Mouse (Mus musculus) hindbrain, embryonic 11.5 days (tissue): ENCODE measurements around the gene Mogs. TPM values are rescaled to one million over a fixed set of nuclear protein-coding genes. Genes with fewer than 3 reads are reported as not detected.

ENCODE experiments used
- ATAC-seq: fragments of 200-750 bp; cut with Nextera tagmentation; 2 replicates; pipeline ENCODE4 v1.8.0; 2017; ENCODE audit warnings: mild to moderate bottlenecking, moderate TSS enrichment, moderate library complexity; ENCODE audit not compliant: low FRiP score
- DNase-seq: peaks from one replicate; pipeline ENCODE4 v3.0.0-alpha.2; 2015; ENCODE audit warnings: low spot score
- H3K27ac ChIP-seq: fragments of 300-500 bp; sonication (generic); 2 replicates; pipeline ENCODE4 v1.5.1; 2014; ENCODE audit warnings: mild to moderate bottlenecking, low read depth, low read length
- H3K27me3 ChIP-seq: fragments of 300-500 bp; sonication (generic); 2 replicates; pipeline ENCODE4 v1.6.1; 2014; ENCODE audit warnings: mild to moderate bottlenecking, low read length, moderate library complexity, mixed read lengths; ENCODE audit not compliant: control insufficient read depth, insufficient read depth
- H3K36me3 ChIP-seq: fragments of 300-500 bp; sonication (generic); 2 replicates; pipeline ENCODE4 v1.6.1; 2014; ENCODE audit warnings: mild to moderate bottlenecking, low read length, moderate library complexity, mixed read lengths; ENCODE audit not compliant: control insufficient read depth, insufficient read depth
- H3K4me1 ChIP-seq: fragments of 300-500 bp; sonication (generic); replicated peaks from 2 replicates; pipeline ENCODE4 v1.6.1; 2014; ENCODE audit warnings: low read length, mixed read lengths; ENCODE audit not compliant: control insufficient read depth, insufficient read depth
- H3K4me2 ChIP-seq: fragments of 300-500 bp; sonication (generic); replicated peaks from 2 replicates; pipeline ENCODE4 v1.6.1; 2014; ENCODE audit warnings: mild to moderate bottlenecking, low read depth, low read length
- H3K4me3 ChIP-seq: fragments of 300-500 bp; sonication (generic); 2 replicates; pipeline ENCODE4 v1.5.1; 2014; ENCODE audit warnings: low read depth, low read length
- H3K9ac ChIP-seq: fragments of 300-500 bp; sonication (generic); 2 replicates; pipeline ENCODE4 v1.6.1; 2014; ENCODE audit warnings: low read depth, low read length
- H3K9me3 ChIP-seq: fragments of 300-500 bp; sonication (generic); 2 replicates; pipeline ENCODE4 v1.6.1; 2016; ENCODE audit warnings: low read length; ENCODE audit not compliant: control insufficient read depth
- WGBS: fragments of 180-500 bp; shearing (Covaris S2); extraction: QIAGEN DNeasy Blood & Tissue Kit; methylation state at CpG from one replicate; pipeline ENCODE4 v1.1.7; 2014; 5-methylcytosine and 5-hydroxymethylcytosine counted together
- polyA plus RNA-seq: library from polyadenylated mRNA; unstranded; fragments of >200 nt; fragmentation: Nextera tagmentation; extraction: Ambion mirVana; gene quantifications from 2 replicates; pipeline ENCODE4 v1.2.1, GENCODE M21; 2014

Mogs gene
- polyA plus RNA-seq, 1 experiment from 2014 or later: 17.1 TPM

DNA sequence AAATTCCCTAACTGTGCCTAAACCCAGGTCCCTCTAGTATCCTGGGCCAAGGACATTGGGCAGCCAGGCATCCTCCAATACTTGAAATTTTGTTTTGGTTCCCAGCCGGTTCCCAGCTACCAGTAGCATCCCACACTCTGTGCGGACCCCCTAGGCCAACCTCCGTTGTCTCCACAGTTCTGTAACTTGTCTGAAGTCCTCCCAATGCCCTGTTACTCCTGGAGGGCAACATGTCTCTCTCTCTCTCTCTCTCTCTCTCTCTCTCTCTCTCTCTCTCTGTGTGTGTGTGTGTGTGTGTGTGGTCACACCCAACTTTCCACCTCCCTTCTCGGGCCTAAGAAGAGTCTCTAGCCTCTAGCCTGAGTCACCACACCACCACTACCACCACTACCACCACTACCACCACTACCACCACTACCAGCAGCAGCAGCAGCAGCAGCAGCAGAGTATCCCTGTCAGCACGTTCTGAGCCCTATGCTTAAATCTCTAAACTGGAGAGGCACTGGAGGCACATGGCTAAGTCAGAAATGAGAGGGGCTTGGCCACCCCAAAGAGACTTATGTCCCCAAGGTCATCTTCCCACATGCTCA is 21.1 kb downstream of the Mogs start:
- Histone ChIP-seq H3K4me3 (peak overlapping the region; percentile 62), H3K9me3 (no peaks in the 10 kb centered on the region), H3K36me3 (no peaks in the 10 kb centered on the region), H3K4me2 (peak overlapping the region; percentile 87), H3K9ac (peak overlapping the region; percentile 96), H3K27ac (peak overlapping the region; percentile 99), H3K4me1 (peaks cover 9% of the 10 kb centered on the region; the same call in 1 of the 2 replicates), H3K27me3 (no peaks in the 10 kb centered on the region; the same call in 1 of the 2 replicates)
- 15% methylated on average over 5 of the region's 5 CpGs for WGBS
- no peak for DNase-seq
- ATAC-seq: no peak; the same call in 1 of the 2 replicates

GRCm38 (mm10) chr6:83136881-83137575 is 21.7 kb downstream of the Mogs start:
- peak overlapping the region; percentile 96 for H3K9ac ChIP-seq
- under 1% methylated on average over 26 of the region's 26 CpGs for WGBS
- no peaks in the 10 kb centered on the region; the same call in 1 of the 2 replicates for H3K27me3 ChIP-seq
- peak overlapping the region; percentile 99 for H3K27ac ChIP-seq
- ATAC-seq: peak; percentile 83
- H3K4me3 ChIP-seq: peak overlapping the region; percentile 62
- peaks cover 12% of the 10 kb centered on the region for H3K4me1 ChIP-seq
- no peaks in the 10 kb centered on the region for H3K9me3 ChIP-seq
- DNase-seq: peak; percentile 89
- peak overlapping the region; percentile 87 for H3K4me2 ChIP-seq
- H3K36me3 ChIP-seq: no peaks in the 10 kb centered on the region

DNA sequence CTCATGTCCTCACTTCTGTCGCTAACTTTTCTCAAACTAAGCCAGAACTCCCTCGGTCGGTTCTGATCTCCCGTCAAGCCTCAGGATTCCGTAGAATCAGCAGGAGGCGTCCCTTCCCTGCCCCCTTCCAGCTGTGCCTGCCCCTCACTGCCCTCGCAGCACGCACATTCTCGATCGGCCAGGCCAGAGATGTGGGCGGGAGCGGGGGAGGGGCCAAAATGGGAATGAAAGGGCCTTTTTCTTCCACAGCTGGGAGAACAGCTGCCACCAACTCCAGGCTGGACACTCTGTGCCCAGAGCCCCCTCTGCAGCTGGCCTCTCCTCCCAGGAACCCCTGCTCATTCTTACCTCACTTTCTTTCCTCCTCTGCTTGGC is 22.3 kb downstream of the Mogs start:
- peaks cover 17% of the 10 kb centered on the region for H3K4me1 ChIP-seq

GRCm38 (mm10) chr6:83138056-83138455 is 22.8 kb downstream of the Mogs start:
- Histone ChIP-seq H3K9me3 (no peaks in the 10 kb centered on the region), H3K36me3 (no peaks in the 10 kb centered on the region), H3K27ac (peak overlapping the region; percentile 99), H3K27me3 (no peaks in the 10 kb centered on the region; the same call in 1 of the 2 replicates), H3K4me1 (peaks cover 17% of the 10 kb centered on the region), H3K9ac (peak overlapping the region; percentile 96), H3K4me2 (peak overlapping the region; percentile 87), H3K4me3 (peak overlapping the region; percentile 62)
- WGBS: 0% methylated on average over 11 of the region's 11 CpGs
- DNase-seq (peak; percentile 66), ATAC-seq (peak; percentile 60)

More for the DNA sequence above, 22.3 kb downstream of the Mogs start:
- peak overlapping the region; percentile 99 for H3K27ac ChIP-seq
- DNase-seq (peak; percentile 92), ATAC-seq (peak; percentile 78)
- H3K4me2 ChIP-seq: peak overlapping the region; percentile 87
- peak overlapping the region; percentile 62 for H3K4me3 ChIP-seq
- WGBS: under 1% methylated on average over 12 of the region's 12 CpGs
- H3K36me3 ChIP-seq: no peaks in the 10 kb centered on the region
- H3K27me3 ChIP-seq: no peaks in the 10 kb centered on the region; the same call in 1 of the 2 replicates
- no peaks in the 10 kb centered on the region for H3K9me3 ChIP-seq
- peak overlapping the region; percentile 96 for H3K9ac ChIP-seq

DNA sequence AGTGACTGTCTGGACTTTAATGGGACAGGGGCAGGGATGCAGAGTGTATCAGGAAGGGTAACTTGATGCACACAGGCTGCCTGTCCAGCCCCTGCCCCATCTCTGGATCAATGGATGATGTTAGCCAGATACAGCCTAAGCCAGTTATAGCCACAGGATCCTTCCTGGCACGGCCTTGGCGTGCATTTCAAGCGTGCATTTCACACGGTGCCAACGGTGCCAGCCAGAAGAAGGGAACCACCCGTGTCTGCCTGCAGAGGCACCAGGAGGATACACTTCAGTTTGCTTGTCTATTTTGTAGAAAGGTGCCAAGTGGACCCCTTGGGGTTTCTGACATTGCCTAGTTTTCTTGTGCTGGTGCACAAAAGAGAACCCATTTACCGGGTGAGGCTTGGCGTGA is 24.7 kb downstream of the Mogs start:
- H3K27ac ChIP-seq: no peak overlapping the region
- H3K4me3 ChIP-seq: no peak overlapping the region
- DNase-seq: no peak
- ATAC-seq: no peak
- H3K4me2 ChIP-seq: no peak overlapping the region
- H3K9ac ChIP-seq: no peak overlapping the region
- H3K27me3 ChIP-seq: no peaks in the 10 kb centered on the region; the same call in 1 of the 2 replicates
- H3K9me3 ChIP-seq: no peaks in the 10 kb centered on the region
- H3K4me1 ChIP-seq: peaks cover 17% of the 10 kb centered on the region
- 96% methylated on average over 8 of the region's 8 CpGs for WGBS
- no peaks in the 10 kb centered on the region for H3K36me3 ChIP-seq

DNA sequence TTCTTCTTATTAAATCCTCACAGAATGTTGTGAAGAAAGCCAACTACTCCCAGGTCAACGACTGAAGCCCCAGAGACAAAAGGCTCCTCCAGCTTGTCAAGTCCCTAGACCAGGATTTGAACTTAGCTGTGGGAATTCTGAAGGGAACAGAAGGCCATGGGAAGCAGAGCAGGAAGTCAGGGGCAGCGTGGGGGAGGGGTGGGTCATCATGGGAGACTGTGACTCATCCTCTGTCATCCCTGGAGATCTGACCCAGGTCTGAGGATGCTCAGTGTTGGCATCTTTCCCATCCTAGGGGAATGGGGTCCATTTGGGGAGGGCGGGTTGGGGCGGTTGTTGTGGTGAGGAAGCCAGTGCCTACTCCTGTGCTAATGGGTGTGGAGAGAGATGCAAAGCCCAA is 26.3 kb downstream of the Mogs start:
- Histone ChIP-seq H3K27ac (no peak overlapping the region), H3K4me1 (peaks cover 11% of the 10 kb centered on the region), H3K27me3 (no peaks in the 10 kb centered on the region; the same call in 1 of the 2 replicates), H3K4me3 (peak overlapping the region; percentile 31; the same call in 1 of the 2 replicates), H3K4me2 (peak overlapping the region; percentile 59), H3K9ac (peak overlapping the region; percentile 46), H3K36me3 (no peaks in the 10 kb centered on the region), H3K9me3 (no peaks in the 10 kb centered on the region)
- ATAC-seq (no peak), DNase-seq (no peak)
- 24% methylated on average over 4 of the region's 4 CpGs for WGBS

DNA sequence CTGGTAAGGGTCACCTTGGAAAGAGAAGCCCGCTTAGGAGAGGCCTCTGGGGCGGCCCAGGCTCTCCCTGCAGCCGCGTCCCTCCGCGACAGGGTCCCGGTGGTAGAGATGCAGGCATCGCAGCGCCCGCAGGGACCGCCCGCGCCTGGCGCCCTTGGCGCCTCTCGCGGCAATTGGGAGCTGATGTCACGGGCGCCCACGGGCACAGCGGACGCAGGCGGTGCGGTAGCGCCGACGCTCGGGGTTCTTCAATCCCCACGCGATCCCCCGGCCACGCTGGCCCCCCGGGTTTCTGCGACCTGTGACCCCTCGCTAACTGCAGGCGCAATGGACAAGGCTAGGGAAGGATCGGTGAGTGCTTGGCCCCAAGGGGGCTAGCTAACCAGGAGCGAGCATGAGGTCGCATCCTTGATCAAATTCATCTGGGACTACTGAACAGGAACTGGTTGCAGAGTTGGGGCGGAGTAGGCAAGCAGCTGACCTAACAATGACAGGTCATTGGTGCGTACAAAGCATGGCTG is 27.0 kb downstream of the Mogs start:
- 0 out of 2 replicates have a peak, but pooled peaks cover 2% of the 10 kb centered on the region for H3K36me3 ChIP-seq
- peak; percentile 6; the same call in 1 of the 2 replicates for ATAC-seq
- H3K9me3 ChIP-seq: no peaks in the 10 kb centered on the region
- 0 out of 2 replicates have a peak overlapping the region, but pooled peaks have one; percentile 20 for H3K27ac ChIP-seq
- peak overlapping the region; percentile 46 for H3K9ac ChIP-seq
- H3K4me2 ChIP-seq: peak overlapping the region; percentile 59
- 3% methylated on average over 41 of the region's 41 CpGs for WGBS
- peak; percentile 41 for DNase-seq
- H3K4me3 ChIP-seq: peak overlapping the region; percentile 31
- H3K4me1 ChIP-seq: peaks cover 11% of the 10 kb centered on the region
- no peaks in the 10 kb centered on the region; the same call in 1 of the 2 replicates for H3K27me3 ChIP-seq

- peak overlapping the region; percentile 59 for H3K4me2 ChIP-seq
- no peak overlapping the region for H3K4me3 ChIP-seq
These were observed 27.6 kb downstream of the Mogs start for GRCm38 (mm10) chr6:83142886-83143285.

More at GRCm38 (mm10) chr6:83142886-83143285, 27.6 kb downstream of the Mogs start:
- no peak for ATAC-seq
- H3K9me3 ChIP-seq: no peaks in the 10 kb centered on the region
- H3K4me1 ChIP-seq: peaks cover 11% of the 10 kb centered on the region
- H3K36me3 ChIP-seq: 0 out of 2 replicates have a peak, but pooled peaks cover 2% of the 10 kb centered on the region
- WGBS: 40% methylated on average over 11 of the region's 11 CpGs
- H3K27me3 ChIP-seq: no peaks in the 10 kb centered on the region; the same call in 1 of the 2 replicates
- H3K27ac ChIP-seq: no peak overlapping the region
- H3K9ac ChIP-seq: no peak overlapping the region
- no peak for DNase-seq
